Mouse (Mus musculus): ENCODE results near the gene Lrrtm1. TPM values are rescaled to one million over a fixed set of nuclear protein-coding genes. Genes with fewer than 3 reads are reported as not detected.

Gene Lrrtm1
- polyA plus RNA-seq (2015; fragmentation: Nextera tagmentation; extraction: Ambion mirVana) = 71.0 and 73.0 TPM in 2 replicates

- ATAC-seq = peak; percentile 90
- Histone ChIP-seq H3K27ac (ENCODE audit: low read length) (peak within 1 kb of the TSS; percentile 89), H3K9me3 (ENCODE audit: control insufficient read depth, low read length) (no peaks in the 10 kb centered on the region), H3K4me3 (replicated peaks; ENCODE audit: low read length) (peak within 1 kb of the TSS; percentile 55), H3K4me1 (replicated peaks; ENCODE audit: control insufficient read depth, insufficient read depth, low read length) (peaks cover 30% of the 10 kb centered on the region), H3K4me2 (ENCODE audit: low read length) (peak within 1 kb of the TSS; percentile 78), H3K36me3 (ENCODE audit: control insufficient read depth, insufficient read depth) (no peaks in the 10 kb centered on the region), H3K9ac (replicated peaks; ENCODE audit: low read depth, low read length) (peak within 1 kb of the TSS; percentile 72), H3K27me3 (replicated peaks; ENCODE audit: control insufficient read depth, insufficient read depth, low read length) (no peaks in the 10 kb centered on the region; the same call in 1 of the 2 replicates)
- WGBS = under 1% methylated on average over 53 of the region's 53 CpGs
Observed at GRCm38 (mm10) chr6:77242601-77243406, at the start of gene Lrrtm1. TSS of gene Lrrtm1 (plus strand) at chr6:77242689.

- no peak overlapping the region for H3K4me2 ChIP-seq (ENCODE audit: low read length)
- H3K9me3 ChIP-seq (ENCODE audit: control insufficient read depth, low read length) = no peaks in the 10 kb centered on the region
- H3K27ac ChIP-seq (ENCODE audit: low read length) = no peak overlapping the region
- peaks cover 2% of the 10 kb centered on the region; the same call in 1 of the 2 replicates for H3K4me1 ChIP-seq (replicated peaks; ENCODE audit: control insufficient read depth, insufficient read depth, low read length)
- no peaks in the 10 kb centered on the region for H3K27me3 ChIP-seq (replicated peaks; ENCODE audit: control insufficient read depth, insufficient read depth, low read length)
- ATAC-seq = no peak
- H3K9ac ChIP-seq (replicated peaks; ENCODE audit: low read depth, low read length) = no peak overlapping the region
- WGBS = 92% methylated on average over 3 of the region's 3 CpGs
- no peaks in the 10 kb centered on the region for H3K36me3 ChIP-seq (ENCODE audit: control insufficient read depth, insufficient read depth)
- no peak overlapping the region for H3K4me3 ChIP-seq (replicated peaks; ENCODE audit: low read length)
Observed at GRCm38 (mm10) chr6:77196650-77197049, 45.8 kb upstream of the Lrrtm1 start.

GRCm38 (mm10) chr6:77199375-77199774 is 43.1 kb upstream of the Lrrtm1 start:
- no peaks in the 10 kb centered on the region for H3K36me3 ChIP-seq (ENCODE audit: control insufficient read depth, insufficient read depth)
- H3K27ac ChIP-seq (ENCODE audit: low read length) = no peak overlapping the region
- H3K4me2 ChIP-seq (ENCODE audit: low read length) = no peak overlapping the region
- no peaks in the 10 kb centered on the region for H3K27me3 ChIP-seq (replicated peaks; ENCODE audit: control insufficient read depth, insufficient read depth, low read length)
- ATAC-seq = 0 out of 2 replicates have a peak, but pooled peaks have one; percentile 12
- H3K4me1 ChIP-seq (replicated peaks; ENCODE audit: control insufficient read depth, insufficient read depth, low read length) = peaks cover 2% of the 10 kb centered on the region; the same call in 1 of the 2 replicates
- no peaks in the 10 kb centered on the region for H3K9me3 ChIP-seq (ENCODE audit: control insufficient read depth, low read length)
- H3K9ac ChIP-seq (replicated peaks; ENCODE audit: low read depth, low read length) = no peak overlapping the region
- no peak overlapping the region for H3K4me3 ChIP-seq (replicated peaks; ENCODE audit: low read length)
- WGBS = 35% methylated on average over 2 of the region's 2 CpGs

- no peaks in the 10 kb centered on the region for H3K9me3 ChIP-seq (ENCODE audit: control insufficient read depth, low read length)
- no peak overlapping the region for H3K9ac ChIP-seq (replicated peaks; ENCODE audit: low read depth, low read length)
- no peak for ATAC-seq
- H3K36me3 ChIP-seq (ENCODE audit: control insufficient read depth, insufficient read depth) = no peaks in the 10 kb centered on the region
- no peaks in the 10 kb centered on the region for H3K27me3 ChIP-seq (replicated peaks; ENCODE audit: control insufficient read depth, insufficient read depth, low read length)
- H3K4me1 ChIP-seq (replicated peaks; ENCODE audit: control insufficient read depth, insufficient read depth, low read length) = peaks cover 6% of the 10 kb centered on the region
- WGBS = 80% methylated on average over 1 of the region's 1 CpGs
- H3K4me3 ChIP-seq (replicated peaks; ENCODE audit: low read length) = no peak overlapping the region
- no peak overlapping the region for H3K4me2 ChIP-seq (ENCODE audit: low read length)
- no peak overlapping the region for H3K27ac ChIP-seq (ENCODE audit: low read length)
Observed at GRCm38 (mm10) chr6:77209183-77209582, 33.3 kb upstream of the Lrrtm1 start.

GRCm38 (mm10) chr6:77209929-77210328 is 32.6 kb upstream of the Lrrtm1 start:
- Histone ChIP-seq H3K27ac (ENCODE audit: low read length) (no peak overlapping the region), H3K4me2 (ENCODE audit: low read length) (no peak overlapping the region), H3K36me3 (ENCODE audit: control insufficient read depth, insufficient read depth) (no peaks in the 10 kb centered on the region), H3K4me3 (replicated peaks; ENCODE audit: low read length) (no peak overlapping the region), H3K9ac (replicated peaks; ENCODE audit: low read depth, low read length) (no peak overlapping the region), H3K27me3 (replicated peaks; ENCODE audit: control insufficient read depth, insufficient read depth, low read length) (no peaks in the 10 kb centered on the region), H3K4me1 (replicated peaks; ENCODE audit: control insufficient read depth, insufficient read depth, low read length) (peaks cover 6% of the 10 kb centered on the region), H3K9me3 (ENCODE audit: control insufficient read depth, low read length) (no peaks in the 10 kb centered on the region)
- ATAC-seq = no peak
- 71% methylated on average over 3 of the region's 3 CpGs for WGBS

GRCm38 (mm10) chr6:77213757-77214409 is 28.6 kb upstream of the Lrrtm1 start:
- 10% methylated on average over 3 of the region's 3 CpGs for WGBS

GRCm38 (mm10) chr6:77215322-77215721 is 27.2 kb upstream of the Lrrtm1 start:
- ATAC-seq = no peak
- Histone ChIP-seq H3K9me3 (ENCODE audit: control insufficient read depth, low read length) (no peaks in the 10 kb centered on the region), H3K9ac (replicated peaks; ENCODE audit: low read depth, low read length) (no peak overlapping the region), H3K4me3 (replicated peaks; ENCODE audit: low read length) (no peak overlapping the region), H3K4me2 (ENCODE audit: low read length) (no peak overlapping the region), H3K27me3 (replicated peaks; ENCODE audit: control insufficient read depth, insufficient read depth, low read length) (no peaks in the 10 kb centered on the region), H3K36me3 (ENCODE audit: control insufficient read depth, insufficient read depth) (no peaks in the 10 kb centered on the region), H3K4me1 (replicated peaks; ENCODE audit: control insufficient read depth, insufficient read depth, low read length) (peaks cover 6% of the 10 kb centered on the region), H3K27ac (ENCODE audit: low read length) (no peak overlapping the region)
- WGBS = 77% methylated on average over 4 of the region's 4 CpGs

More at GRCm38 (mm10) chr6:77213757-77214409, 28.6 kb upstream of the Lrrtm1 start:
- no peaks in the 10 kb centered on the region for H3K9me3 ChIP-seq (ENCODE audit: control insufficient read depth, low read length)
- H3K4me2 ChIP-seq (ENCODE audit: low read length) = no peak overlapping the region
- peaks cover 6% of the 10 kb centered on the region for H3K4me1 ChIP-seq (replicated peaks; ENCODE audit: control insufficient read depth, insufficient read depth, low read length)
- ATAC-seq = 0 out of 2 replicates have a peak, but pooled peaks have one; percentile 40
- no peaks in the 10 kb centered on the region for H3K36me3 ChIP-seq (ENCODE audit: control insufficient read depth, insufficient read depth)
- H3K27me3 ChIP-seq (replicated peaks; ENCODE audit: control insufficient read depth, insufficient read depth, low read length) = no peaks in the 10 kb centered on the region
- H3K4me3 ChIP-seq (replicated peaks; ENCODE audit: low read length) = no peak overlapping the region
- H3K27ac ChIP-seq (ENCODE audit: low read length) = no peak overlapping the region
- no peak overlapping the region for H3K9ac ChIP-seq (replicated peaks; ENCODE audit: low read depth, low read length)

- H3K27me3 ChIP-seq (replicated peaks; ENCODE audit: control insufficient read depth, insufficient read depth, low read length) = no peaks in the 10 kb centered on the region
- H3K9me3 ChIP-seq (ENCODE audit: control insufficient read depth, low read length) = no peaks in the 10 kb centered on the region
- no peaks in the 10 kb centered on the region for H3K36me3 ChIP-seq (ENCODE audit: control insufficient read depth, insufficient read depth)
- H3K4me2 ChIP-seq (ENCODE audit: low read length) = no peak overlapping the region
- peaks cover 22% of the 10 kb centered on the region for H3K4me1 ChIP-seq (replicated peaks; ENCODE audit: control insufficient read depth, insufficient read depth, low read length)
- H3K4me3 ChIP-seq (replicated peaks; ENCODE audit: low read length) = no peak overlapping the region
- no peak for ATAC-seq
- H3K27ac ChIP-seq (ENCODE audit: low read length) = no peak overlapping the region
- H3K9ac ChIP-seq (replicated peaks; ENCODE audit: low read depth, low read length) = no peak overlapping the region
Observed at GRCm38 (mm10) chr6:77218875-77219274, 23.6 kb upstream of the Lrrtm1 start.

- Histone ChIP-seq H3K4me1 (replicated peaks; ENCODE audit: control insufficient read depth, insufficient read depth, low read length) (peaks cover 18% of the 10 kb centered on the region), H3K27me3 (replicated peaks; ENCODE audit: control insufficient read depth, insufficient read depth, low read length) (no peaks in the 10 kb centered on the region), H3K9ac (replicated peaks; ENCODE audit: low read depth, low read length) (no peak overlapping the region), H3K27ac (ENCODE audit: low read length) (no peak overlapping the region), H3K4me2 (ENCODE audit: low read length) (no peak overlapping the region), H3K4me3 (replicated peaks; ENCODE audit: low read length) (no peak overlapping the region), H3K9me3 (ENCODE audit: control insufficient read depth, low read length) (no peaks in the 10 kb centered on the region), H3K36me3 (ENCODE audit: control insufficient read depth, insufficient read depth) (no peaks in the 10 kb centered on the region)
- WGBS = 11% methylated on average over 4 of the region's 4 CpGs
- ATAC-seq = no peak
Observed at GRCm38 (mm10) chr6:77220776-77221175, 21.7 kb upstream of the Lrrtm1 start.
